Mouse (Mus musculus) gastrocnemius, adult 18-20 months (tissue): ENCODE measurements at regions not wholly inside any gene's neighbourhood (a gene's known extent, or its start where the extent isn't known, plus 50 kb on each side); places are given as distances from the start of the nearest gene placed in this dataset.
A peak's percentile ranks its signal among the peaks of the same experiment; 100 is the strongest.
"Not testable (repeated sequence)": the region's sequence is repeated elsewhere in the genome, so short reads cannot be mapped to it uniquely, and the experiment has no call there.

Experiments
- DNase-seq: peaks from one replicate; pipeline ENCODE4 v3.0.0; 2021; ENCODE audit warnings: low spot score

GRCm38 (mm10) chr16:76958597-76959392 lies 54.7 kb upstream of the Usp25 start:
- peak; percentile 26 for DNase-seq

GRCm38 (mm10) chr16:76957491-76957890 lies 56.0 kb upstream of the Usp25 start:
- no peak for DNase-seq

- no peak for DNase-seq
Measured at GRCm38 (mm10) chr16:76957090-76957489, 56.4 kb upstream of the Usp25 start.

GRCm38 (mm10) chr16:76950836-76951486 lies 62.5 kb upstream of the Usp25 start:
- DNase-seq, result no peak

GRCm38 (mm10) chr16:76947011-76947410 lies 66.5 kb upstream of the Usp25 start:
- DNase-seq, result no peak

GRCm38 (mm10) chr16:76938128-76938527 lies 75.4 kb upstream of the Usp25 start:
- DNase-seq, result no peak

GRCm38 (mm10) chr16:76927901-76928300 lies 85.6 kb upstream of the Usp25 start:
- DNase-seq, result no peak

GRCm38 (mm10) chr16:76920137-76920536 lies 93.4 kb upstream of the Usp25 start:
- DNase-seq, result not testable (repeated sequence)

GRCm38 (mm10) chr16:76918598-76918997 lies 94.9 kb upstream of the Usp25 start:
- DNase-seq, result no peak

- DNase-seq, result no peak
Measured at GRCm38 (mm10) chr16:76914311-76914710, 99.2 kb upstream of the Usp25 start.

GRCm38 (mm10) chr16:76905205-76905996 lies 108.1 kb upstream of the Usp25 start:
- no peak for DNase-seq

GRCm38 (mm10) chr16:76899083-76899482 lies 114.4 kb upstream of the Usp25 start:
- peak; percentile 38 for DNase-seq

- DNase-seq, result no peak
Measured at GRCm38 (mm10) chr16:76896305-76896704, 117.2 kb upstream of the Usp25 start.

- DNase-seq, result no peak
Measured at GRCm38 (mm10) chr16:76895781-76896180, 117.7 kb upstream of the Usp25 start.

GRCm38 (mm10) chr16:76878576-76878975 lies 134.9 kb upstream of the Usp25 start:
- DNase-seq, result no peak

- no peak for DNase-seq
Measured at GRCm38 (mm10) chr16:76875397-76876018, 138.0 kb upstream of the Usp25 start.

- DNase-seq, result no peak
Measured at GRCm38 (mm10) chr16:76866465-76866802, 147.1 kb upstream of the Usp25 start.

GRCm38 (mm10) chr16:76865731-76866464 lies 147.6 kb upstream of the Usp25 start:
- DNase-seq, result peak; percentile 55

- no peak for DNase-seq
Measured at GRCm38 (mm10) chr16:76864392-76864791, 149.1 kb upstream of the Usp25 start.

GRCm38 (mm10) chr16:76855797-76856196 lies 157.7 kb upstream of the Usp25 start:
- DNase-seq, result no peak

GRCm38 (mm10) chr16:76851396-76851795 lies 162.1 kb upstream of the Usp25 start:
- DNase-seq, result no peak
